Mouse (Mus musculus) embryo, embryonic 11 days (tissue): ENCODE results near the gene Ttk.

Experiments used
- DNase-seq: peaks from one replicate; pipeline ENCODE4 v3.0.0-alpha.2; 2015

Ttk gene

GRCm38 (mm10) chr9:83902086-83902485, 67.6 kb downstream of the Ttk start:
- no peak for DNase-seq

GRCm38 (mm10) chr9:83905820-83906219, 71.3 kb downstream of the Ttk start:
- DNase-seq, result peak; percentile 20

- DNase-seq, result no peak
These were observed 72.5 kb downstream of the Ttk start for GRCm38 (mm10) chr9:83907017-83907416.

GRCm38 (mm10) chr9:83909836-83910235, 75.3 kb downstream of the Ttk start:
- no peak for DNase-seq

- DNase-seq, result no peak
These were observed 76.4 kb downstream of the Ttk start for GRCm38 (mm10) chr9:83910926-83911325.
